Mouse (Mus musculus): Measurements from ENCODE around the gene Arl15.

The Arl15 gene

DNA sequence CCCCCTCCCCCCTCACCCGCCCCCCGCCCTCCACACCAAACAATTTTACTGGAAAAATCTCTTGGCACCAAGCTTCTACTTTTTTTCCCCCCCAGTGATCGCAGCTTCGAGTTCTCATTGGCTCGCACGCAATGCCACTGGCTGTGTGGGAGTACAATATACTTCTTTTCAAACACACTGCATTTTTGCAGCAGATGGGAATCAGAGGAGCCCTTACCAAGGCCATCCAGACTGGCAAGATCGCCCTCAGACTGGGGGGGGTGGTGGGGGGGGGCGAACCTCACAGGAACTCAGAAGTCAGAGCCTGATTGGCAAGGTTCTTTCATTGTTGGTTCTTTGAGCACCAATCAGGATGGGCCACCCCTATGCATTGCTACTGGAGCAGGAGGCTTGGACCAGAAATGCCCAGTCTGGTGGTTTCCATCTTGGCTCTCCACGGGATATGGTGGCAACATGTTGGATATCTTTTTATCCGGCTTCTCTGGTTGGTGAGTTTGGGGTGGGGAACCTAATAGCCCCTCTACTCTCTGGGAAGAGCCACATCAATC, 404.0 kb downstream of the Arl15 start:
- DNase-seq (ENCODE audit: low read depth in 1 of 2, low spot score in 2 of 2) = no peak

- no peak for DNase-seq (ENCODE audit: low read depth in 1 of 2, low spot score in 2 of 2)
Measured at GRCm38 (mm10) chr13:114199746-114200145, 405.4 kb downstream of the Arl15 start.

- DNase-seq (ENCODE audit: low read depth in 1 of 2, low spot score in 2 of 2) = no peak
Measured at GRCm38 (mm10) chr13:114200545-114200944, 406.2 kb downstream of the Arl15 start.

DNA sequence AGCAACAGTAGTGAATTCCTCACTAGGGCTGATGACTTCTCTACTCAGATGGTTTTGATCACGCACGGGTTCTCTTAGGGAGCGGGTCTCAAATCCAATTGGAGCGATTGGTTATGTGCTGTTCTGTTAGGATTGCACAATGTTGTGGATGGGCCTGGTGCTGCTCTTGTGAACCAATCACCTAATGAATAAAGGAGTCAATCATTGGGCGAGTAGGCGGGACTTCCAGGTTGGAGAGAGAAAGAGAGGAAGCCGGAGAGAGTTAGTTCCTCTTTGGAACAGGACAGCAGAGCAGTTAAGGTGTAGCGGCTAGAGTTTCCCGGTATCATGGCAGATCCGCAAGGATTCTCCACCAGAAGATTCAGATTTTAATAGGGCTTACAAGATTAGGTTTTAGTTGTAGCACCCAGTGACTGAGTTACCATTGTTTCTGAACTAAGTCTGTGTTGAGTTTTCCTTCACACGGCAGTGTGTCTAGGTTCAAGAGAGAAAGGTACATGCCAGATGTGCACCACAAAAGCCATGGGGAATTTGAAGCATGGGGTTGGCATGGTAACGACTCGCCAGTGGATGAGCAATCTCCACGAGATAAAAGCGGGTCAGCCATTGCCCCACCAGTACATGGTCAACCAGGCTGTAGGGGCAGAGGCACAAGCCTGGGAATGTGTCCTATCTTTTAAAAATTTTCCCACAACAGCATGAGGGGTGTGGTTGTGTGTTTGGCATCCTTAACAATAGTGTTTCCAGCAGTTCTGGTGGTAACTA, 408.7 kb downstream of the Arl15 start:
- no peak for DNase-seq (ENCODE audit: low read depth in 1 of 2, low spot score in 2 of 2)

All from monocyte, adult 2 months (primary cell).